Mouse (Mus musculus) limb, embryonic 14.5 days (tissue): ENCODE results near the gene Tmtc4. TPM values are rescaled to one million over a fixed set of nuclear protein-coding genes. Genes with fewer than 3 reads are reported as not detected.

Experiments
- ATAC-seq: fragments of 200-750 bp; cut with Nextera tagmentation; 2 replicates; pipeline ENCODE4 v1.8.0; 2017; ENCODE audit warnings: low read depth, moderate number of reproducible peaks, moderate TSS enrichment; ENCODE audit not compliant: low FRiP score
- DNase-seq: peaks from one replicate; pipeline ENCODE4 v3.0.0-alpha.2; 2015; ENCODE audit warnings: low spot score
- H3K27ac ChIP-seq: fragments of 300-500 bp; sonication (generic); replicated peaks from 2 replicates; pipeline ENCODE4 v1.5.1; 2014; ENCODE audit warnings: low read depth, mild to moderate bottlenecking, low read length, moderate library complexity, mixed read lengths
- H3K27me3 ChIP-seq: fragments of 300-500 bp; sonication (generic); 2 replicates; pipeline ENCODE4 v1.6.1; 2014; ENCODE audit warnings: low read length, mixed read lengths; ENCODE audit not compliant: control insufficient read depth, insufficient read depth
- H3K36me3 ChIP-seq: fragments of 300-500 bp; sonication (generic); 2 replicates; pipeline ENCODE4 v1.6.1; 2014; ENCODE audit warnings: mild to moderate bottlenecking, low read length, moderate library complexity, mixed read lengths; ENCODE audit not compliant: control insufficient read depth, insufficient read depth
- H3K4me1 ChIP-seq: fragments of 300-500 bp; sonication (generic); 2 replicates; pipeline ENCODE4 v1.6.1; 2014; ENCODE audit warnings: antibody characterized with exemption, low read length, mixed read lengths; ENCODE audit not compliant: control insufficient read depth, insufficient read depth
- H3K4me2 ChIP-seq: fragments of 300-500 bp; sonication (generic); replicated peaks from 2 replicates; pipeline ENCODE4 v1.6.1; 2014; ENCODE audit warnings: low read depth, mild to moderate bottlenecking, low read length, moderate library complexity; ENCODE audit not compliant: severe bottlenecking
- H3K4me3 ChIP-seq: fragments of 300-500 bp; sonication (generic); replicated peaks from 2 replicates; pipeline ENCODE4 v1.5.1; 2014; ENCODE audit warnings: low read length
- H3K9ac ChIP-seq: fragments of 300-500 bp; sonication (generic); 2 replicates; pipeline ENCODE4 v1.6.1; 2014; ENCODE audit warnings: mild to moderate bottlenecking, low read depth, low read length, moderate library complexity; ENCODE audit not compliant: severe bottlenecking
- H3K9me3 ChIP-seq: fragments of 300-500 bp; sonication (generic); 2 replicates; pipeline ENCODE4 v1.6.1; 2016; ENCODE audit warnings: low read length; ENCODE audit not compliant: control insufficient read depth
- POLR2A ChIP-seq: fragments of 200-500 bp; IDR thresholded peaks from 2 replicates; pipeline ENCODE4 v1.8.0; 2012; ENCODE audit warnings: inconsistent platforms, mild to moderate bottlenecking, moderate library complexity, borderline replicate concordance; ENCODE audit not compliant: insufficient read depth, insufficient read length; ENCODE audit errors: extremely low read depth
- WGBS: fragments of 180-500 bp; shearing (Covaris S2); extraction: QIAGEN DNeasy Blood & Tissue Kit; methylation state at CpG from one replicate; pipeline ENCODE4 v1.1.7; 2014; 5-methylcytosine and 5-hydroxymethylcytosine counted together
- polyA plus RNA-seq, 2 experiments: library from polyadenylated mRNA; depleted of rRNA in 1 of 2; stranded (reverse) in 1 of 2; unstranded in 1 of 2; fragments of >200 nt; fragmentation: Nextera tagmentation in 1 of 2; extraction: Ambion mirVana in 1 of 2; gene quantifications; 2 replicates each; pipeline versions ENCODE4 v1.2.1 to v1.2.3; 2012 to 2014

Gene Tmtc4
- polyA plus RNA-seq, 2 experiments: 20.9 to 25.5 TPM

DNA sequence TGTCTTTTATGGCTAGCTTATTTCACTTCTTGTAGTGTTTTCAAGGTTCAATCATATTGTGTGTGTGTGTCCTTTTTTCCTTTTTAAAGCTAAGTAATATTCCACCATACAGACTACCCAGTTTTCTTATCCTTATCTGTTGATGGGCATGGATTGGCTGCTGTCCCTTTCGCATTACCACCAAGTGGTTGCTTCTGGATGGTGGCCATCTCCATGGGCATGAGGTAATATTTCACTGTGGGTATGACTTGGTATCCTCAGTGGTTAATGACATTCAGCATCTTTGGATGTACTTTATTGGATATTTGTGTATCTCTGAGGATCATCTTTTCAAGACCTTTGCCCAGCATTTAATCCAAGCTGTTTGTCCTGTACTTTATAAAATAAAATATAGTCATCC, 87.7 kb downstream of the Tmtc4 start:
- no peaks in the 10 kb centered on the region for H3K27me3 ChIP-seq
- WGBS: 95% methylated on average over 1 of the region's 1 CpGs
- DNase-seq (no peak), ATAC-seq (no peak)
- no peak overlapping the region for H3K9ac ChIP-seq
- H3K4me1 ChIP-seq: no peaks in the 10 kb centered on the region
- H3K36me3 ChIP-seq: 0 out of 2 replicates have a peak, but pooled peaks cover 3% of the 10 kb centered on the region
- H3K9me3 ChIP-seq: no peaks in the 10 kb centered on the region
- no peak overlapping the region for H3K4me3 ChIP-seq
- no peak overlapping the region for H3K4me2 ChIP-seq
- TF ChIP-seq POLR2A: no peak
- no peak overlapping the region for H3K27ac ChIP-seq

- no peak overlapping the region for H3K9ac ChIP-seq
- no peaks in the 10 kb centered on the region for H3K4me1 ChIP-seq
- H3K4me2 ChIP-seq: no peak overlapping the region
- WGBS: 91% methylated on average over 12 of the region's 12 CpGs
- DNase-seq (no peak), ATAC-seq (no peak)
- no peaks in the 10 kb centered on the region for H3K27me3 ChIP-seq
- no peak overlapping the region for H3K4me3 ChIP-seq
- H3K9me3 ChIP-seq: no peaks in the 10 kb centered on the region
- H3K27ac ChIP-seq: no peak overlapping the region
- 0 out of 2 replicates have a peak, but pooled peaks cover 3% of the 10 kb centered on the region for H3K36me3 ChIP-seq
- TF ChIP-seq POLR2A: no peak
Observed at GRCm38 (mm10) chr14:122891470-122891968, 92.3 kb downstream of the Tmtc4 start.

DNA sequence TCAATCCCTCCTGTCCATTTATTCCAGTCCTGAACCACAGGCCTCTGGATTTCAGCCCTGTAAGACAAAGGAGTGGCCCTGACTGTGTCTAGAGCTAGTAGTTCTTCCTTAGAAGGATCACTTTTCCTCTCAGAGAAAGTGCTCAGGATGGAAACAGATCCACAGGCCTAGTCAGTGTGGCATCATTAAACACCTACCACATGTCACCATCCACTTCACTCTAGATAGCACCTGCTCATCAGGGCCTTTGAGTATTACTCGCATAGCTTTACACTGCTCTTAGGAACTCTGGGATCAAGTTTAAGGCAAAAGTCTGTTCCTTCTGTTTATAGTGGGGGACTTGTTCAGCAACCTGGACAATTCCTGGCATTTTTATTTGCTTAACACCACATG, 95.4 kb downstream of the Tmtc4 start:
- H3K4me2 ChIP-seq: no peak overlapping the region
- 0 out of 2 replicates have a peak, but pooled peaks cover 3% of the 10 kb centered on the region for H3K36me3 ChIP-seq
- no peak for ATAC-seq
- H3K4me1 ChIP-seq: 0 out of 2 replicates have a peak, but pooled peaks cover 3% of the 10 kb centered on the region
- no peak for TF ChIP-seq POLR2A
- no peak for DNase-seq
- no peak overlapping the region for H3K9ac ChIP-seq
- no peaks in the 10 kb centered on the region for H3K27me3 ChIP-seq
- no peak overlapping the region for H3K4me3 ChIP-seq
- H3K27ac ChIP-seq: no peak overlapping the region
- WGBS: 60% methylated on average over 1 of the region's 1 CpGs
- no peaks in the 10 kb centered on the region for H3K9me3 ChIP-seq

- Histone ChIP-seq H3K9ac (no peak overlapping the region), H3K9me3 (no peaks in the 10 kb centered on the region), H3K36me3 (0 out of 2 replicates have a peak, but pooled peaks cover 3% of the 10 kb centered on the region), H3K27me3 (no peaks in the 10 kb centered on the region), H3K4me3 (no peak overlapping the region), H3K4me2 (no peak overlapping the region), H3K27ac (no peak overlapping the region), H3K4me1 (peaks cover 4% of the 10 kb centered on the region)
- WGBS: 54% methylated on average over 3 of the region's 3 CpGs
- DNase-seq: no peak
- no peak for ATAC-seq
- TF ChIP-seq POLR2A: no peak
Observed at GRCm38 (mm10) chr14:122887702-122888479, 95.9 kb downstream of the Tmtc4 start.

DNA sequence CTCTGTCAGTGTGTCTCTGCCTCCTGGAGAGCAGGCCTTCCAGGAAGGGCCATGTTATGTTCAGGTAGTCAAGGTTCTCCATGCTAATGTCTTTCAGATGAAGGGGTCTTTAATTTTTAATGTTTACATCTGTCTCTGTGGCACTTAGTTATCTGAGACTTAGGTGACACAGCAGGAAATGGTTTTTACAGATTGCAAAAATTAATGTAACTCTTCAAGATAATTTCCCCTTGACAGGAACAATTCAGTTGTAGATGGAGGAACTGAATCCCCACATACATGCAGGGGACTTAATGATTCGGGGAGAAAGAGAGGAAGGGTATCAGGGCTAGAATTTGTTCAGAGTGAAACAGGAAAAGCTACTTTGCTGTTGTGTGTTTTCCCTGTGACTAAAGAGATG, 96.6 kb downstream of the Tmtc4 start:
- Histone ChIP-seq H3K4me2 (no peak overlapping the region), H3K27me3 (no peaks in the 10 kb centered on the region), H3K36me3 (0 out of 2 replicates have a peak, but pooled peaks cover 3% of the 10 kb centered on the region), H3K9me3 (no peaks in the 10 kb centered on the region), H3K4me3 (no peak overlapping the region), H3K4me1 (peaks cover 10% of the 10 kb centered on the region), H3K27ac (no peak overlapping the region), H3K9ac (no peak overlapping the region)
- WGBS: 58% methylated on average over 1 of the region's 1 CpGs
- ATAC-seq: no peak
- no peak for TF ChIP-seq POLR2A
- DNase-seq: no peak
